Mouse (Mus musculus) heart, embryonic 14.5 days (tissue): ENCODE measurements around the gene Upk3bl. TPM values are rescaled to one million over a fixed set of nuclear protein-coding genes. Genes with fewer than 3 reads are reported as not detected.
"Not testable (repeated sequence)": the region's sequence is repeated elsewhere in the genome, so short reads cannot be mapped to it uniquely, and the experiment has no call there.

ENCODE experiments used
- ATAC-seq: fragments of 200-750 bp; cut with Nextera tagmentation; 2 replicates; pipeline ENCODE4 v1.8.0; 2017; ENCODE audit warnings: low read depth, moderate TSS enrichment; ENCODE audit not compliant: insufficient number of reproducible peaks, insufficient read depth, low FRiP score
- H3K27ac ChIP-seq, 2 experiments: fragments of 200-500 bp in 1 of 2; fragments of 300-500 bp in 1 of 2; sonication (generic) in 1 of 2; replicated peaks in 1 of 2; 2 replicates each; pipeline ENCODE4 v1.5.1; 2012 to 2014; ENCODE audit warnings: low read depth in 2 of 2, low read length in 2 of 2, control low read depth in 1 of 2, mild to moderate bottlenecking in 1 of 2, mixed read lengths in 1 of 2; ENCODE audit not compliant: control insufficient read depth in 1 of 2, insufficient read depth in 1 of 2
- H3K27me3 ChIP-seq: fragments of 300-500 bp; sonication (generic); 2 replicates; pipeline ENCODE4 v1.6.1; 2014; ENCODE audit warnings: mild to moderate bottlenecking, low read length, control low read depth; ENCODE audit not compliant: control insufficient read depth, insufficient read depth
- H3K36me3 ChIP-seq: fragments of 300-500 bp; sonication (generic); 2 replicates; pipeline ENCODE4 v1.6.1; 2014; ENCODE audit warnings: mild to moderate bottlenecking, control low read depth, low read length, mixed read lengths; ENCODE audit not compliant: control insufficient read depth, insufficient read depth
- H3K4me1 ChIP-seq, 2 experiments: fragments of 200-500 bp in 1 of 2; fragments of 300-500 bp in 1 of 2; sonication (generic) in 1 of 2; 2 replicates each; pipeline ENCODE4 v1.6.1; 2012 to 2014; ENCODE audit warnings: low read length in 2 of 2, control low read depth in 1 of 2, mixed read lengths in 1 of 2; ENCODE audit not compliant: control insufficient read depth in 2 of 2, insufficient read depth in 2 of 2
- H3K4me2 ChIP-seq: fragments of 300-500 bp; sonication (generic); 2 replicates; pipeline ENCODE4 v1.6.1; 2014; ENCODE audit warnings: mild to moderate bottlenecking, low read length
- H3K4me3 ChIP-seq, 2 experiments: fragments of 200-500 bp in 1 of 2; fragments of 300-500 bp in 1 of 2; sonication (generic) in 1 of 2; 2 replicates each; pipeline ENCODE4 v1.5.1; 2012 to 2014; ENCODE audit warnings: low read length in 2 of 2, mild to moderate bottlenecking in 2 of 2, control low read depth in 1 of 2, low read depth in 1 of 2, moderate library complexity in 1 of 2; ENCODE audit not compliant: control insufficient read depth in 1 of 2, insufficient read depth in 1 of 2
- H3K9ac ChIP-seq: fragments of 300-500 bp; sonication (generic); 2 replicates; pipeline ENCODE4 v1.6.1; 2014; ENCODE audit warnings: mild to moderate bottlenecking, low read length
- H3K9me3 ChIP-seq: fragments of 300-500 bp; sonication (generic); 2 replicates; pipeline ENCODE4 v1.6.1; 2016; ENCODE audit warnings: low read length, control low read depth; ENCODE audit not compliant: control insufficient read depth
- WGBS: fragments of 180-500 bp; shearing (Covaris S2); extraction: QIAGEN DNeasy Blood & Tissue Kit; methylation state at CpG from one replicate; pipeline ENCODE4 v1.1.7; 2014; 5-methylcytosine and 5-hydroxymethylcytosine counted together
- polyA plus RNA-seq: library from polyadenylated mRNA; unstranded; fragments of >200 nt; fragmentation: Nextera tagmentation; extraction: Ambion mirVana; gene quantifications from 2 replicates; pipeline ENCODE4 v1.2.1, GENCODE M21; 2014

Upk3bl gene
- polyA plus RNA-seq, 1 experiment from 2014 or later: 0.46 TPM

- no peak for ATAC-seq
- H3K9me3 ChIP-seq: no peaks in the 10 kb centered on the region
- no peak overlapping the region for H3K27ac ChIP-seq
- H3K4me3 ChIP-seq: no peak overlapping the region
- H3K4me1 ChIP-seq: no peaks in the 10 kb centered on the region
- no peak overlapping the region for H3K4me2 ChIP-seq
- no peaks in the 10 kb centered on the region for H3K36me3 ChIP-seq
- no peak overlapping the region for H3K9ac ChIP-seq
- WGBS: 86% methylated on average over 10 of the region's 10 CpGs
- H3K27me3 ChIP-seq: no peaks in the 10 kb centered on the region
Observed at GRCm38 (mm10) chr5:136063920-136064319, 9.6 kb downstream of the Upk3bl start.

- not testable (repeated sequence) for H3K27ac ChIP-seq, H3K4me1 ChIP-seq, ATAC-seq, H3K27me3 ChIP-seq, H3K9me3 ChIP-seq, H3K4me3 ChIP-seq, H3K36me3 ChIP-seq, H3K9ac ChIP-seq, H3K4me2 ChIP-seq
- 60% methylated on average over 11 of the region's 11 CpGs for WGBS
Observed at GRCm38 (mm10) chr5:136066404-136067148, 12.3 kb downstream of the Upk3bl start.

- no peaks in the 10 kb centered on the region for H3K9me3 ChIP-seq
- H3K4me3 ChIP-seq: no peak overlapping the region
- no peak overlapping the region for H3K27ac ChIP-seq
- H3K36me3 ChIP-seq: no peaks in the 10 kb centered on the region
- ATAC-seq: no peak
- H3K4me2 ChIP-seq: no peak overlapping the region
- no peaks in the 10 kb centered on the region for H3K27me3 ChIP-seq
- WGBS: 51% methylated on average over 2 of the region's 2 CpGs
- 0 out of 4 replicates have a peak, but pooled peaks cover 0 to 3% of the 10 kb centered on the region in 2 experiments for H3K4me1 ChIP-seq
- H3K9ac ChIP-seq: no peak overlapping the region
Observed at GRCm38 (mm10) chr5:136069411-136069810, 15.1 kb downstream of the Upk3bl start.

- Histone ChIP-seq H3K36me3 (no peaks in the 10 kb centered on the region), H3K9ac (no peak overlapping the region), H3K4me2 (no peak overlapping the region), H3K4me1 (0 out of 4 replicates have a peak, but pooled peaks cover 0 to 3% of the 10 kb centered on the region in 2 experiments), H3K27me3 (no peaks in the 10 kb centered on the region), H3K9me3 (no peaks in the 10 kb centered on the region), H3K4me3 (no peak overlapping the region), H3K27ac (no peak overlapping the region)
- no peak for ATAC-seq
- WGBS: 53% methylated on average over 6 of the region's 6 CpGs
Observed at GRCm38 (mm10) chr5:136073051-136073450, 18.8 kb downstream of the Upk3bl start.

- Histone ChIP-seq H3K4me3 (no peak overlapping the region), H3K36me3 (no peaks in the 10 kb centered on the region), H3K27me3 (no peaks in the 10 kb centered on the region), H3K4me2 (no peak overlapping the region), H3K9me3 (no peaks in the 10 kb centered on the region), H3K4me1 (0 out of 4 replicates have a peak, but pooled peaks cover 0 to 3% of the 10 kb centered on the region in 2 experiments), H3K27ac (no peak overlapping the region), H3K9ac (no peak overlapping the region)
- no peak for ATAC-seq
- 59% methylated on average over 11 of the region's 11 CpGs for WGBS
Observed at GRCm38 (mm10) chr5:136073526-136073925, 19.2 kb downstream of the Upk3bl start.

GRCm38 (mm10) chr5:136075076-136075475 lies 20.8 kb downstream of the Upk3bl start:
- no peaks in the 10 kb centered on the region for H3K27me3 ChIP-seq
- no peak overlapping the region for H3K9ac ChIP-seq
- ATAC-seq: no peak
- 62% methylated on average over 5 of the region's 5 CpGs for WGBS
- H3K36me3 ChIP-seq: no peaks in the 10 kb centered on the region
- H3K4me3 ChIP-seq: no peak overlapping the region
- H3K27ac ChIP-seq: no peak overlapping the region
- H3K9me3 ChIP-seq: no peaks in the 10 kb centered on the region
- 0 out of 4 replicates have a peak, but pooled peaks cover 0 to 3% of the 10 kb centered on the region in 2 experiments for H3K4me1 ChIP-seq
- H3K4me2 ChIP-seq: no peak overlapping the region

- WGBS: 49% methylated on average over 7 of the region's 7 CpGs
- Histone ChIP-seq H3K4me1 (0 out of 4 replicates have a peak, but pooled peaks cover 0 to 3% of the 10 kb centered on the region in 2 experiments), H3K27ac (no peak overlapping the region), H3K4me3 (no peak overlapping the region), H3K9ac (no peak overlapping the region), H3K36me3 (no peaks in the 10 kb centered on the region), H3K4me2 (no peak overlapping the region), H3K27me3 (no peaks in the 10 kb centered on the region), H3K9me3 (no peaks in the 10 kb centered on the region)
- no peak for ATAC-seq
Observed at GRCm38 (mm10) chr5:136076284-136076683, 22.0 kb downstream of the Upk3bl start.
